Mouse (Mus musculus): ENCODE measurements around the gene March11.

March11 gene

GRCm38 (mm10) chr15:26308629-26309230 lies at the start of gene March11:
March11 (plus strand) TSS chr15:26309048.
- DNase-seq: peak; percentile 83

DNA sequence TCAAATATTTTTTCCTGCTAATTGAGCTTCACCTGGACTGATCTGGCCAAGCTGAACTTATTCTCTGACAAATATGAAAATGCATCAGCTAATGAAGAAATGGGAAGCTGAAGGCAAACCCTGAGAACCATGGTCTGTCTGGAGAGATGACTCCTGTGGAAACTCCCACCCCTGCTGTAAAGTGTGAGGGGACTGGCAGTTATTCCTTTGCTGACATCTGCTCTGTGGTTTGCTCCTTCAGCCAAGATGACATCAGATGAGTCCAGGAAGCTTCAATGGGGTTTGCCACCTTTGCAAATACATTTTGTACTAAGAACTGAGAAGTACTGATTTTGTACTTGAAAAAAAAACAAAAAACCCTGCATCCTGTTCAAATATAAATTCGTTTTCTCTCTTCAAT lies 46.5 kb upstream of the March11 start:
- no peak for DNase-seq

- no peak for DNase-seq
These were observed 39.3 kb upstream of the March11 start for GRCm38 (mm10) chr15:26269596-26269995.

- DNase-seq: no peak
These were observed 32.8 kb upstream of the March11 start for GRCm38 (mm10) chr15:26276035-26276511.

DNA sequence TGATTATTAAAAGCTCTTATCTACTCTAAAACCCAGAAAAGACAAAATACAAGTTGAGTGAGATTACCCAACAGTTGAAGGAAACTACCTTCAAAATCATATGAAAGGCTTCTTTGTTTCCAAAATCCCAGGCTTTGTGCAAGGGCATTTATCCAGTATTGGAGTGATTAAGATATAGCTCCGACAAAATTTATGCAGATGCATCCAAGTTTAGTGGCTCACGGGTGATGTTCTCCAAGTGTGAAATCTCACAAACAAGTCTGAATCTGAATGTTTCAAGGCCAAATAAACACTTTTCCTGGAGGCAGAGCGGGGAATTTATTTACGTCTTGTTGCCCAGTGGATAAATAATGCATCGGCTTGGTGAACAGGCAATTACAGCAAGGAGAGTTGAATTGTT lies 32.2 kb upstream of the March11 start:
- DNase-seq: no peak

GRCm38 (mm10) chr15:26291871-26292270 lies 17.0 kb upstream of the March11 start:
- DNase-seq: no peak

DNA sequence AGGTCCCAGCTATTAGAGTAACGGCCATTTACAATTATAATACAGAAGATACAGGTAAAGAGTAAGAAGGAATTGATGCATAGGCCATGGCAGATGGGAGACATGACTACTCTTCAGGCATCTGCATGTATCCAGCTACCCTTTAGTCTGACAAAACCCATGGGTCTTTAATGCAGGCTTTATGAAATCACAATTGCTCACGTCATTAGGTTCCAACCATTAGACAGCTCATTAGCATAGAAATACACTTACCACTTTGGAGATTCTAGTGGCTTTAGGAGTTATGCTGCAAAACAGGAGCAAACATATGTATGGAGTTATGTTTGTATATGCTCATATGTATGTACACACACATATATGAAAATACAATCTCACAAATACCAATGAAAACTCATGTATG lies 16.0 kb upstream of the March11 start:
- no peak for DNase-seq

DNA sequence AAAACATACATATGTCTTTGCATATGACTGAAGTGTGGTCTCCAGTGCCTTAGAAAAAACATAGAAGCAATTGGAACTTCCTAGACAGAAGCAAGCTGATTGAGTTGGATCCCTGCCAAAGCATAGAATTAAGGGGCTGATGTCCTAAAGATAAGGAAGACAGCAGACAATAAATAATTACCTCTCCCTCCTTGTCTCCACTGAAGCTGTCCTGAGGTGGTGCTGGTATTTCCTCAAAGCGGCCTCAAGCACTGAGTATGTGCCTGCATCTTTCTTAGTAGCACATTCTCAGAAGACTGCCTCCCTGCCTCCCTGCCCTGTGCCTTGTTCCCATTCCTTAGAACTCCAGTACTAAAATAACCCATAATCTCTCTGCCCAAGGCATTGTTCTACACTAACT lies 15.6 kb upstream of the March11 start:
- DNase-seq: no peak

- no peak for DNase-seq
These were observed 10.2 kb upstream of the March11 start for GRCm38 (mm10) chr15:26298668-26299067.

GRCm38 (mm10) chr15:26309291-26309931 lies 563 bp downstream of the March11 start:
- peak; percentile 87 for DNase-seq

DNA sequence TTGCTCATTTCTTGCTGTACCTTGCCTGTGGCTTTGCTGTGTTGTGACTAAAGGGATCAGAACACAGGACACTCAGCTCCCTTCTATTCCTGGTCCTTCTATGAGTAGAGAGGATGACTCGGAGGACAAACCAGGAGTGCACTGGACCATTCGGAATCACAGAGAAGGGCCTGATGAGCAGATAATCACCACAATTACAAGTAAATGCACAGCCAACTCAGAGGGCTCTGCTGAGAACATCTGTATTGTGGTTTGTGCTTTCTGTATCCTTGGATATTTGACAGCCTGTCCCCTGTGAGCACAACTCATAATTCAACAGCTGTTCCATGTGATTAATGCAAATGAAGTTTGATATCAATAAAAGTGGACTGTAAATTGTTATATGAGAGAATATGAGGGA lies 11.0 kb downstream of the March11 start:
- DNase-seq: no peak

- DNase-seq: no peak
These were observed 11.6 kb downstream of the March11 start for GRCm38 (mm10) chr15:26320402-26320801.

DNA sequence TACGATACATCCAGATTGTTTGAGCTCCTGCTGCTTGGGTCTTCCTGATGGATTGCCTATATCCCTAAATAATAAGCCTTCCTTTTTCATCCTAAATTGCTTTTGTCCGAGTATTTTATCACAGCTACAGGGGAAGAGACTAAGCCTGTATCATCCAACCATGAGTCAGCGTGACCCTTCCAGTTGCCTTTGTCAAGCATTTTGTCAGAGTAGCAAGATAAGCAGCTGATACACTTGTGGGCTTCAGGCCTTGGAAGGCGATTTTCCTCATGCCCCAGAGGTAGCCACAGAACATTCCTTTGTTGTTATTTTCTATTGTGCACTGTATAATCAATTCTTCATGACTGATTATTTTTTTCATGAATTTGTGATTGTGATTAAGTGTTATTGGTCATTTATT lies 14.0 kb downstream of the March11 start:
- DNase-seq: no peak

DNA sequence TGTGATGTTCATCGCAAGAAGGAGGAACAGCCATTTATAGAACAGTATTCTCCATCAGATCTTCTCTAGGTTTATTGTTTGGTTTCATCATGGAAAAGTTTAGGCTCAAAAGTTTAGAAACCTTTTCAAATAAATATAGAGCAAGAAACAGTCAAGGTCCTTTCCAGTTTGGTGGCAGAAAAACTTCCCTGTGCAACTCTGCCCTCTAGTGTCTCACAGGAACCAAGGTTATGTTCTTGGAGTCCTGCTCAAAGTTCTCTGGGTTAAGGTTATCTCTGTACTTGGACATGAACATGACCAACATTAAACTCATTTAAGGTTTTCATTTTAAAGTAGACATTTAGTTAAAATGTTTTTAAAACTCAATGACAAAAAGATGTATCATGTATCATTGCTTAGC lies 18.3 kb downstream of the March11 start:
- peak; percentile 55 for DNase-seq

GRCm38 (mm10) chr15:26335791-26336190 lies 26.9 kb downstream of the March11 start:
- no peak for DNase-seq

- no peak for DNase-seq
These were observed 28.9 kb downstream of the March11 start for GRCm38 (mm10) chr15:26337775-26338174.

- DNase-seq: no peak
These were observed 29.5 kb downstream of the March11 start for GRCm38 (mm10) chr15:26338343-26338742.

DNA sequence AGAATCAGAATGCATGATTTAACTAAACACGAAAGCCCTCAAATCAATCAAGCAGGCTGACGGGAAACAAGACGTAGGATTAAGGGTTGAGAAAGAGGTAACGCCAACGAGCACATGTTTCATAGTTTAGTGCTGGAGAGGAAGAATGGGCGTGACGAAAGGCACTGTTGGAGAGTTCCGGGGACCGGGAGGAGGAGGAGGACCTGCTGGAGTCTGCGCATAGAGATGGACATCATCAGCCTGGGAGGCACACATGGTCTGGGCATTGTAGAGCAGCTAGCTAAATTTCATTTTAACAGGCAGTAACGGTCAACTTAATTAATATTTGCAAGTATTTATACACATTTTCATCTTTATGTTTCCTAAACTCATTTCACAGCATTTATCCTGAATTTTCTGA lies 31.6 kb downstream of the March11 start:
- DNase-seq: no peak

- DNase-seq: no peak
These were observed 32.1 kb downstream of the March11 start for GRCm38 (mm10) chr15:26340966-26341365.

GRCm38 (mm10) chr15:26344329-26344728 lies 35.5 kb downstream of the March11 start:
- DNase-seq: no peak

GRCm38 (mm10) chr15:26353656-26354055 lies 44.8 kb downstream of the March11 start:
- DNase-seq: no peak

DNA sequence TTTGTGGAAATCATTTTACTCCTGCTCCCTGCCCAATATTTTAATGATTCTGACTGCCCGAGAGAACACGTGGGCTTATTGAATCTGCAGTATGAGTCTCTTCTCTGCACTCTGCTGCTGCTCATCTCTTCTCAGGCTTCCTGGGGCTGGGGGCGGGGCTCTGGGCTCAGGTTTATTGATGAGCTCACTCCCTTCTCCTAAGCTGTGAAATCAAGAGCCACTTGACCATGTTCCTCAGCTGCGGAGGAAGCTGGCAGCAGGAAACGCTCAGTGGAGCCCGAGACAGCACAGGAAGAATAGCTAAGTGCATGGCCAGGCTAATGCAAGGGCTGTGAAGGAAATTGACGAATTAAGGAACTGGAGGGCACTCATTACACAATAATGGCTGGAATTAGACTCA lies 56.5 kb downstream of the March11 start:
- peak; percentile 39 for DNase-seq

DNA sequence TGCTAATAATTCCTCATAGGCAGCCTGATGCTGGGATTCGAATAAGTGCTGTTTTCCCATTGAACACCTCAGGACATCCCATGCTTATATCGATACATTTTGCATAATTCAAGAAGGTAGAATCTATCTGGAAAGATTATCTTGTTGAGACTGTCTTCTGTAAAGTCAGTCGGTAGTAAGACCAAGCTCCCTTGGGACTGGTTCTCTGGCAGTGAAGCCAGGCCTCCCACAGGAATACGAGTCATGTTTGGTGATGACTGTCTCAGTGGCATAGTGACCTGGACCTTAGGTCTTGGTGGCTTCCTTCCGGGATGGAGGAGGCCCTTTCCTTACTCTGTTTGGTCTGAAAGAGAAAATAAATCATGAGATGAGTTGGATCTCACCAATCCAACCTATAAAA lies 57.7 kb downstream of the March11 start:
- DNase-seq: peak; percentile 6

GRCm38 (mm10) chr15:26373759-26374158 lies 64.9 kb downstream of the March11 start:
- no peak for DNase-seq

DNA sequence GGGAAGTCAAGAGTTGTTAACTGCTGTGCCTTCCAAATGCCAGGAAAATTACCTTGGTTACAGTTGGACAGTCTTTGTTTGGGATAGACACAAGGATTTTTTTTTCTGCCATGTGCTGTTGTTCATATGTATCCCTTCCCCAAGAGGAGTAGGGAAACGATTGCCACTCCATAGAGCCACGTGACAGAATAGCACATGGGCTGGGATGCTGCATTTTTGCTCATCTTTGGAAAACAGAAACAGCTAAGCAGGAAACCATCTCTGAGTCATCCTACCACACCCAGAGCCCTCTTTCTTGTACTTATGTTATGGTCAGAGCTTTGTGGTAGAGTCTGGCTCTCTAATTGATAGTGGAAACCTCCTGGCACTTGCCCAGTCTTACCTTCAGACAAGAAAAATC lies 65.4 kb downstream of the March11 start:
- no peak for DNase-seq
